ENCODE assay signal across 8 mouse cellular contexts in genomic region chr7:133185931-133186601, GRCm38 (mm10).
DNase-seq lines count a peak whose midpoint lies in the region; ATAC-seq and TF ChIP-seq lines count a peak whose summit lies in the region.

No protein-coding gene starts in this region.

- peak overlapping the region; percentile 82 for H3K27ac ChIP-seq in gastrocnemius, adult 2 months
- H3K27ac ChIP-seq in hindbrain, embryonic 14.5 days = 0 out of 2 replicates have a peak overlapping the region, but pooled peaks have one; percentile 47
- peak overlapping the region; percentile 42 for H3K27ac ChIP-seq in testis, adult 2 months (ENCODE audit: control insufficient read depth, insufficient read depth, low read depth, low read length)

- no peaks in the 10 kb centered on the region for H3K27me3 ChIP-seq in hindbrain, embryonic 14.5 days (ENCODE audit: control insufficient read depth, insufficient read depth, low read length)
- no peaks in the 10 kb centered on the region for H3K27me3 ChIP-seq in testis, adult 2 months (ENCODE audit: control insufficient read depth, insufficient read depth, low read length)

- no peaks in the 10 kb centered on the region for H3K9me3 ChIP-seq in hindbrain, embryonic 14.5 days (ENCODE audit: control insufficient read depth, low read length)

- peak; percentile 5 to 13 for DNase-seq in spleen, postnatal 36 days (ENCODE audit: low spot score in 2 of 2)
- DNase-seq in spleen, adult 12 weeks (ENCODE audit: low spot score) = no peak
- peak; percentile 63 to 79 for DNase-seq in cerebellum, postnatal 14 days
- DNase-seq in gastrocnemius, adult 2 months = peak; percentile 79
- peak; percentile 39 for DNase-seq in hindbrain, embryonic 14.5 days (ENCODE audit: low spot score)
- DNase-seq in left cerebral cortex, postnatal 14 days (ENCODE audit: low spot score in 2 of 2) = peak; percentile 34 to 48

- TF ChIP-seq CTCF in gastrocnemius, adult 2 months (IDR thresholded peaks at IDR 0.05) = peak; percentile 77
- TF ChIP-seq CTCF in testis, adult 2 months (IDR thresholded peaks at IDR 0.05; ENCODE audit: control insufficient read depth, insufficient read depth, insufficient replicate concordance, low read depth, low read length) = 0 out of 2 replicates have a peak, but pooled peaks have one; percentile 5

- no peak for ATAC-seq in hindbrain, embryonic 14.5 days (ENCODE audit: low FRiP score)
- peak; percentile 77 for ATAC-seq in megakaryocyte progenitor cell, adult 5-6 weeks (replicated peaks; ENCODE audit: poor library complexity)

- H3K4me1 ChIP-seq in hindbrain, embryonic 14.5 days (replicated peaks; ENCODE audit: control insufficient read depth, insufficient read depth, low read length) = peaks cover 10% of the 10 kb centered on the region; the same call in 1 of the 2 replicates
- peaks cover 4% of the 10 kb centered on the region for H3K4me1 ChIP-seq in testis, adult 2 months (ENCODE audit: control insufficient read depth, insufficient read depth, low read length)

- H3K4me2 ChIP-seq in hindbrain, embryonic 14.5 days (replicated peaks) = peak overlapping the region; percentile 28

- 18% methylated on average over 12 of the region's 12 CpGs for WGBS in hindbrain, embryonic 14.5 days

- intact Hi-C loops in gastrocnemius, adult 2 months (cut with DNase I) = loop anchor here (5.0 to 10.0 kb wide), 2 partner anchors 154 to 449 kb away; partner anchors contain the start of gene Edrf1
- intact Hi-C loops in left cerebral cortex, postnatal 14 days (cut with DNase I) = no loop called here

- no peak for TF ChIP-seq POLR2A in testis, adult 2 months (IDR thresholded peaks at IDR 0.05; ENCODE audit: control insufficient read depth, low read depth, low read length)

- H3K9ac ChIP-seq in hindbrain, embryonic 14.5 days = no peak overlapping the region

- H3K36me3 ChIP-seq in hindbrain, embryonic 14.5 days (replicated peaks; ENCODE audit: control insufficient read depth, insufficient read depth) = no peaks in the 10 kb centered on the region
- H3K36me3 ChIP-seq in testis, adult 2 months (ENCODE audit: control insufficient read depth, insufficient read depth, low read length) = no peaks in the 10 kb centered on the region

- peak overlapping the region; percentile 64 for H3K4me3 ChIP-seq in gastrocnemius, adult 2 months
- no peak overlapping the region for H3K4me3 ChIP-seq in hindbrain, embryonic 14.5 days (replicated peaks; ENCODE audit: low read length)
- peak overlapping the region; percentile 17; the same call in 1 of the 2 replicates for H3K4me3 ChIP-seq in testis, adult 2 months (ENCODE audit: control insufficient read depth, low read depth, low read length)
